Mouse (Mus musculus) cerebellum, adult 9-11 months (tissue): Measurements from ENCODE around the gene Spin2g.
"Not testable (repeated sequence)": the region's sequence is repeated elsewhere in the genome, so short reads cannot be mapped to it uniquely, and the experiment has no call there.

Source experiments
- DNase-seq: peaks from one replicate; pipeline ENCODE4 v3.0.0; 2022

Spin2g gene

DNA sequence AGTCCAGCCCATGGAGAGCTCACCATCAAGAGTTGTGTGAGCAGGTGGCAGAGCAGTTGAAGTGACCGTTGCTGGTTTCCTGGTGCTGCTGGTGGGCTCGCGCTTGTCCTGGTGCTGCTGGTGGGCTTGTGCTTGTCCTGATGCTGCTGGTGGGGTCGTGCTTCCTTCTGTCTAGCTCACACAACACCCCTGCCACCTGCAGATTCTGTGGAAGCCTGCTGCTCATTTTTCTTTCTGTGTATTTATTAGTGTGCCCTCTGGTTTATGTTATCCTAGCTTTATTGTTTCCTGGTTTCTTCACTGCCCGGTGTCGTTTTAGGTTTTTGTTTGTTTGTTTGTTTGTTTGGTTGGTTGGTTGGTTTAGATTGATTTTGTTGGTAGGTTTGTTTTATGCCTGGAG lies at the start of gene Spin2g:
Spin2g (minus strand) TSS at position 101 of the 400 bp plus-strand sequence.
- DNase-seq: not testable (repeated sequence)
